Mouse (Mus musculus): Measurements from ENCODE around the gene Mylk2. TPM values are rescaled to one million over a fixed set of nuclear protein-coding genes. Genes with fewer than 3 reads are reported as not detected.

The Mylk2 gene
- total and polyA plus RNA-seq, 3 experiments, result not detected

- Histone ChIP-seq H3K9ac (ENCODE audit: control insufficient read depth, low read depth, low read length, poor library complexity, severe bottlenecking) (no peak overlapping the region), H3K27ac (ENCODE audit: control insufficient read depth, low read depth, low read length) (no peak overlapping the region), H3K4me3 (ENCODE audit: control insufficient read depth in 1 of 2, insufficient read depth in 1 of 2, low read depth in 2 of 2, low read length in 2 of 2) (no peak overlapping the region), H3K79me2 (ENCODE audit: control insufficient read depth, insufficient read depth, low read length, poor library complexity) (no peaks in the 10 kb centered on the region), H3K36me3 (ENCODE audit: control insufficient read depth in 1 of 2, insufficient read depth in 2 of 2, low read length in 2 of 2) (no peaks in the 10 kb centered on the region), H3K9me3 (replicated peaks; ENCODE audit: insufficient read depth, low read length) (no peaks in the 10 kb centered on the region), H3K4me1 (ENCODE audit: control insufficient read depth in 1 of 2, insufficient read depth in 2 of 2, low read length in 2 of 2) (no peaks in the 10 kb centered on the region), H3K27me3 (ENCODE audit: control insufficient read depth in 1 of 2, insufficient read depth in 2 of 2, low read length in 2 of 2) (peaks cover 15 to 18% of the 10 kb centered on the region in 2 experiments)
- TF ChIP-seq NRF1 (IDR thresholded peaks at IDR 0.05; ENCODE audit: insufficient read depth, low read depth, low read length, poor library complexity, severe bottlenecking) (no peak), ELF1 (IDR thresholded peaks at IDR 0.05; ENCODE audit: low read depth, low read length) (no peak), UBTF (IDR thresholded peaks at IDR 0.05; ENCODE audit: borderline replicate concordance, insufficient read depth, low read depth, low read length) (no peak), HCFC1 (IDR thresholded peaks at IDR 0.05; ENCODE audit: low read depth, low read length) (no peak), GATA1 (IDR thresholded peaks at IDR 0.05; ENCODE audit: low read depth, low read length) (no peak), ZKSCAN1 (IDR thresholded peaks at IDR 0.05; ENCODE audit: low read depth, low read length) (no peak), TCF12 (IDR thresholded peaks at IDR 0.05; ENCODE audit: low read depth, low read length) (no peak), MYC (IDR thresholded peaks at IDR 0.05; ENCODE audit: low read depth, low read length) (no peak), MAX (IDR thresholded peaks at IDR 0.05; ENCODE audit: low read length) (no peak), MXI1 (IDR thresholded peaks at IDR 0.05; ENCODE audit: low read depth, low read length) (no peak), CHD1 (IDR thresholded peaks at IDR 0.05; ENCODE audit: low read depth, low read length) (no peak), POLR2AphosphoS5 (IDR thresholded peaks at IDR 0.05; ENCODE audit: borderline replicate concordance, low read depth, low read length) (no peak), RCOR1 (IDR thresholded peaks at IDR 0.05; ENCODE audit: low read depth, low read length) (no peak), CTCF (IDR thresholded peaks at IDR 0.05 in 2 of 3, conservative IDR thresholded peaks at IDR 0.05 in 1 of 3; ENCODE audit: control insufficient read depth in 1 of 3, insufficient read depth in 1 of 3, low read depth in 2 of 3, low read length in 3 of 3, poor library complexity in 1 of 3, severe bottlenecking in 1 of 3) (no peak), KAT2A (conservative IDR thresholded peaks at IDR 0.05; ENCODE audit: low read depth, low read length) (no peak), POLR2AphosphoS2 (IDR thresholded peaks at IDR 0.05; ENCODE audit: low read length) (no peak), SMC3 (IDR thresholded peaks at IDR 0.05; ENCODE audit: low read depth, low read length) (no peak)
- no peak for DNase-seq (ENCODE audit: low read depth, low spot score)
Measured at GRCm38 (mm10) chr2:152947098-152947497, 35.9 kb downstream of the Mylk2 start.

GRCm38 (mm10) chr2:152948438-152949020, 37.4 kb downstream of the Mylk2 start:
- Histone ChIP-seq H3K79me2 (ENCODE audit: control insufficient read depth, insufficient read depth, low read length, poor library complexity) (no peaks in the 10 kb centered on the region), H3K9ac (ENCODE audit: control insufficient read depth, low read depth, low read length, poor library complexity, severe bottlenecking) (no peak overlapping the region), H3K9me3 (replicated peaks; ENCODE audit: insufficient read depth, low read length) (no peaks in the 10 kb centered on the region), H3K36me3 (ENCODE audit: control insufficient read depth in 1 of 2, insufficient read depth in 2 of 2, low read length in 2 of 2) (no peaks in the 10 kb centered on the region), H3K4me1 (ENCODE audit: control insufficient read depth in 1 of 2, insufficient read depth in 2 of 2, low read length in 2 of 2) (no peaks in the 10 kb centered on the region), H3K4me3 (ENCODE audit: control insufficient read depth in 1 of 2, insufficient read depth in 1 of 2, low read depth in 2 of 2, low read length in 2 of 2) (no peak overlapping the region), H3K27ac (ENCODE audit: control insufficient read depth, low read depth, low read length) (no peak overlapping the region), H3K27me3 (ENCODE audit: control insufficient read depth in 1 of 2, insufficient read depth in 2 of 2, low read length in 2 of 2) (peaks cover 19 to 27% of the 10 kb centered on the region in 2 experiments)
- DNase-seq (ENCODE audit: low read depth, low spot score), result no peak
- TF ChIP-seq MAX (IDR thresholded peaks at IDR 0.05; ENCODE audit: low read length), result no peak
- TF ChIP-seq HCFC1 (IDR thresholded peaks at IDR 0.05; ENCODE audit: low read depth, low read length), result no peak
- TF ChIP-seq CHD2 (IDR thresholded peaks at IDR 0.05; ENCODE audit: low read length), result no peak
- TF ChIP-seq RAD21 (IDR thresholded peaks at IDR 0.05; ENCODE audit: low read depth, low read length), result no peak
- TF ChIP-seq SIN3A (IDR thresholded peaks at IDR 0.05; ENCODE audit: low read length), result no peak
- TF ChIP-seq UBTF (IDR thresholded peaks at IDR 0.05; ENCODE audit: borderline replicate concordance, insufficient read depth, low read depth, low read length), result no peak
- TF ChIP-seq GABPA (IDR thresholded peaks at IDR 0.05; ENCODE audit: low read depth, low read length), result no peak
- no peak for TF ChIP-seq TCF12 (IDR thresholded peaks at IDR 0.05; ENCODE audit: low read depth, low read length)
- TF ChIP-seq POLR2AphosphoS2 (IDR thresholded peaks at IDR 0.05; ENCODE audit: low read length), result no peak
- TF ChIP-seq TAL1 (IDR thresholded peaks at IDR 0.05; ENCODE audit: low read length), result no peak
- no peak for TF ChIP-seq JUND (IDR thresholded peaks at IDR 0.05; ENCODE audit: low read depth, low read length)
- no peak for TF ChIP-seq CHD1 (IDR thresholded peaks at IDR 0.05; ENCODE audit: low read depth, low read length)
